Mouse (Mus musculus) hindbrain, postnatal 0 days (tissue): Measurements from ENCODE around the gene Elmo1. TPM values are rescaled to one million over a fixed set of nuclear protein-coding genes. Genes with fewer than 3 reads are reported as not detected.

Experiments used
- ATAC-seq: fragments of 200-750 bp; cut with Nextera tagmentation; 2 replicates; pipeline ENCODE4 v1.8.0; 2017; ENCODE audit warnings: mild to moderate bottlenecking, moderate TSS enrichment, moderate library complexity
- DNase-seq: peaks from one replicate; pipeline ENCODE4 v3.0.0-alpha.2; 2015; ENCODE audit warnings: low spot score
- H3K27ac ChIP-seq: fragments of 300-500 bp; sonication (generic); 2 replicates; pipeline ENCODE4 v1.5.1; 2014; ENCODE audit warnings: mild to moderate bottlenecking
- H3K27me3 ChIP-seq: fragments of 300-500 bp; sonication (generic); 2 replicates; pipeline ENCODE4 v1.6.1; 2014; ENCODE audit warnings: low read length, mixed read lengths; ENCODE audit not compliant: insufficient read depth
- H3K36me3 ChIP-seq: fragments of 300-500 bp; sonication (generic); 2 replicates; pipeline ENCODE4 v1.6.1; 2014; ENCODE audit warnings: low read length, mixed read lengths; ENCODE audit not compliant: insufficient read depth
- H3K4me1 ChIP-seq: fragments of 300-500 bp; sonication (generic); 2 replicates; pipeline ENCODE4 v1.6.1; 2014; ENCODE audit warnings: antibody characterized with exemption, low read length, mixed read lengths; ENCODE audit not compliant: insufficient read depth
- H3K4me2 ChIP-seq: fragments of 300-500 bp; sonication (generic); 2 replicates; pipeline ENCODE4 v1.6.1; 2014; ENCODE audit warnings: low read depth, mild to moderate bottlenecking, low read length, moderate library complexity, mixed read lengths
- H3K4me3 ChIP-seq: fragments of 300-500 bp; sonication (generic); 2 replicates; pipeline ENCODE4 v1.5.1; 2014; ENCODE audit warnings: low read length
- H3K9ac ChIP-seq: fragments of 300-500 bp; sonication (generic); replicated peaks from 2 replicates; pipeline ENCODE4 v1.6.1; 2014; ENCODE audit warnings: mild to moderate bottlenecking, low read length, moderate library complexity, mixed read lengths
- H3K9me3 ChIP-seq: fragments of 300-500 bp; sonication (generic); 2 replicates; pipeline ENCODE4 v1.6.1; 2016; ENCODE audit warnings: low read length, mixed read lengths
- CTCF ChIP-seq: IDR thresholded peaks from 2 replicates; pipeline ENCODE4 v1.5.1; 2016; ENCODE audit warnings: antibody characterized with exemption, control low read depth, low read depth
- WGBS: fragments of 180-500 bp; shearing (Covaris S2); extraction: QIAGEN DNeasy Blood & Tissue Kit; methylation state at CpG from one replicate; pipeline ENCODE4 v1.1.7; 2014; 5-methylcytosine and 5-hydroxymethylcytosine counted together
- polyA plus RNA-seq: library from polyadenylated mRNA; unstranded; fragments of >200 nt; fragmentation: Nextera tagmentation; extraction: Ambion mirVana; gene quantifications from 2 replicates; pipeline ENCODE4 v1.2.1, GENCODE M21; 2015
- total RNA-seq: library from RNA; depleted of rRNA; stranded (reverse); fragments of >200 nt; gene quantifications from 2 replicates; pipeline ENCODE4 v1.2.3, GENCODE M21; 2014

Gene Elmo1
- total and polyA plus RNA-seq, 2 experiments from 2014 or later: 35.8 to 37.5 TPM

GRCm38 (mm10) chr13:20558376-20558775 lies 468.0 kb downstream of the Elmo1 start:
- Histone ChIP-seq H3K4me2 (no peak overlapping the region), H3K27me3 (no peaks in the 10 kb centered on the region), H3K4me1 (0 out of 2 replicates have a peak, but pooled peaks cover 6% of the 10 kb centered on the region), H3K27ac (no peak overlapping the region), H3K36me3 (no peaks in the 10 kb centered on the region), H3K9ac (no peak overlapping the region), H3K4me3 (no peak overlapping the region), H3K9me3 (no peaks in the 10 kb centered on the region)
- 76% methylated on average over 2 of the region's 2 CpGs for WGBS
- DNase-seq (peak; percentile 28), ATAC-seq (peak; percentile 46; the same call in 1 of the 2 replicates)
- no peak for TF ChIP-seq CTCF

GRCm38 (mm10) chr13:20564414-20564813 lies 474.0 kb downstream of the Elmo1 start:
- peak; percentile 37 for TF ChIP-seq CTCF
- ATAC-seq: no peak
- Histone ChIP-seq H3K4me3 (no peak overlapping the region), H3K36me3 (peaks cover 6% of the 10 kb centered on the region; the same call in 1 of the 2 replicates), H3K4me1 (no peaks in the 10 kb centered on the region), H3K4me2 (no peak overlapping the region), H3K9ac (no peak overlapping the region), H3K9me3 (no peaks in the 10 kb centered on the region), H3K27ac (no peak overlapping the region), H3K27me3 (no peaks in the 10 kb centered on the region)
- WGBS: 89% methylated on average over 9 of the region's 9 CpGs
- no peak for DNase-seq

- Histone ChIP-seq H3K4me3 (no peak overlapping the region), H3K27me3 (no peaks in the 10 kb centered on the region), H3K4me2 (no peak overlapping the region), H3K27ac (no peak overlapping the region), H3K9ac (no peak overlapping the region), H3K4me1 (no peaks in the 10 kb centered on the region), H3K9me3 (no peaks in the 10 kb centered on the region), H3K36me3 (peaks cover 7% of the 10 kb centered on the region; the same call in 1 of the 2 replicates)
- 92% methylated on average over 2 of the region's 2 CpGs for WGBS
- no peak for ATAC-seq
- DNase-seq: no peak
- TF ChIP-seq CTCF: no peak
These were observed 484.8 kb downstream of the Elmo1 start for GRCm38 (mm10) chr13:20575186-20575585.

- ATAC-seq (no peak), DNase-seq (no peak)
- Histone ChIP-seq H3K4me2 (no peak overlapping the region), H3K36me3 (peaks cover 7% of the 10 kb centered on the region; the same call in 1 of the 2 replicates), H3K4me3 (no peak overlapping the region), H3K27ac (no peak overlapping the region), H3K27me3 (no peaks in the 10 kb centered on the region), H3K9me3 (no peaks in the 10 kb centered on the region), H3K4me1 (no peaks in the 10 kb centered on the region), H3K9ac (no peak overlapping the region)
- WGBS: 65% methylated on average over 4 of the region's 4 CpGs
- no peak for TF ChIP-seq CTCF
These were observed 495.5 kb downstream of the Elmo1 start for GRCm38 (mm10) chr13:20585868-20586267.

GRCm38 (mm10) chr13:20586462-20586861 lies 496.1 kb downstream of the Elmo1 start:
- H3K36me3 ChIP-seq: peaks cover 7% of the 10 kb centered on the region; the same call in 1 of the 2 replicates
- H3K4me3 ChIP-seq: no peak overlapping the region
- H3K27me3 ChIP-seq: no peaks in the 10 kb centered on the region
- TF ChIP-seq CTCF: no peak
- H3K9ac ChIP-seq: no peak overlapping the region
- 73% methylated on average over 3 of the region's 3 CpGs for WGBS
- DNase-seq: no peak
- no peaks in the 10 kb centered on the region for H3K9me3 ChIP-seq
- ATAC-seq: no peak
- H3K4me1 ChIP-seq: no peaks in the 10 kb centered on the region
- no peak overlapping the region for H3K27ac ChIP-seq
- H3K4me2 ChIP-seq: no peak overlapping the region

- Histone ChIP-seq H3K4me1 (no peaks in the 10 kb centered on the region), H3K4me2 (no peak overlapping the region), H3K27me3 (no peaks in the 10 kb centered on the region), H3K36me3 (no peaks in the 10 kb centered on the region), H3K9me3 (no peaks in the 10 kb centered on the region), H3K27ac (no peak overlapping the region), H3K9ac (no peak overlapping the region), H3K4me3 (no peak overlapping the region)
- WGBS: 61% methylated on average over 4 of the region's 4 CpGs
- DNase-seq: no peak
- ATAC-seq: no peak
- no peak for TF ChIP-seq CTCF
These were observed 500.6 kb downstream of the Elmo1 start for GRCm38 (mm10) chr13:20590983-20591382.

GRCm38 (mm10) chr13:20597307-20597706 lies 506.9 kb downstream of the Elmo1 start:
- ATAC-seq: no peak
- 61% methylated on average over 5 of the region's 5 CpGs for WGBS

More at GRCm38 (mm10) chr13:20597307-20597706, 506.9 kb downstream of the Elmo1 start:
- Histone ChIP-seq H3K27me3 (no peaks in the 10 kb centered on the region), H3K36me3 (0 out of 2 replicates have a peak, but pooled peaks cover 4% of the 10 kb centered on the region), H3K9ac (no peak overlapping the region), H3K27ac (peak overlapping the region; percentile 48; the same call in 1 of the 2 replicates), H3K4me3 (no peak overlapping the region), H3K4me2 (no peak overlapping the region), H3K4me1 (no peaks in the 10 kb centered on the region), H3K9me3 (no peaks in the 10 kb centered on the region)
- DNase-seq: no peak
- TF ChIP-seq CTCF: no peak
